Mouse (Mus musculus) lung, adult 2 months (tissue): ENCODE data around the gene Pan3.

ENCODE experiments used
- CTCF ChIP-seq: fragments of 200-500 bp; IDR thresholded peaks from 2 replicates; pipeline ENCODE4 v1.5.1; 2011; ENCODE audit warnings: mild to moderate bottlenecking, low read length, control low read depth; ENCODE audit not compliant: insufficient read depth
- POLR2A ChIP-seq: fragments of 200-500 bp; IDR thresholded peaks from 2 replicates; pipeline ENCODE4 v1.6.1; 2011; ENCODE audit warnings: low read depth, mild to moderate bottlenecking, control low read depth, low read length, borderline replicate concordance; ENCODE audit errors: extremely low read depth

DNA sequence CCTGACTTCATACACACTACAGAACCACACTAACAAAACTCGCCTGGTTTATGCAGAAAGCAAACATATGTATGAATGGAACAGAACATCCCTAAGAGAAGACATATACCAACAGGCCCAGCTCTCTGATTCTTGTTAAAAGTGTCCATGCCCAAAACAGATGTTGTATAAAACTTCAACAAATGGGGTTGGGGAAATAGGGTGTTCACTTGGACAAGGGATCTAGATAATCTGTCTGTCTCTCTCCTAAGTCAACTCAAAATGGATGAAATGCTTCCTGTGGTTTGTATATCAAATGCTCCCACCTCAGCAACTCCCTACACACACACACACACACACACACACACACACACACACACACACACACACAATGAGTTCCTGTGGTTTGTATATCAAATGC lies 12.0 kb upstream of the Pan3 start:
- TF ChIP-seq POLR2A (no peak), CTCF (no peak)
